Mouse (Mus musculus) forebrain, embryonic 14.5 days (tissue): ENCODE data around the gene Clmp. TPM values are rescaled to one million over a fixed set of nuclear protein-coding genes. Genes with fewer than 3 reads are reported as not detected.
"Not testable (repeated sequence)": the region's sequence is repeated elsewhere in the genome, so short reads cannot be mapped to it uniquely, and the experiment has no call there.

Experiments used
- ATAC-seq: fragments of 200-750 bp; cut with Nextera tagmentation; 2 replicates; pipeline ENCODE4 v1.8.0; 2017; ENCODE audit warnings: mild to moderate bottlenecking, moderate library complexity
- DNase-seq: peaks from one replicate; pipeline ENCODE4 v3.0.0-alpha.2; 2015; ENCODE audit warnings: low spot score
- H3K27ac ChIP-seq: fragments of 300-500 bp; sonication (generic); 2 replicates; pipeline ENCODE4 v1.5.1; 2014; ENCODE audit warnings: low read depth, mild to moderate bottlenecking, control low read depth, low read length, moderate library complexity
- H3K27me3 ChIP-seq: fragments of 300-500 bp; sonication (generic); replicated peaks from 2 replicates; pipeline ENCODE4 v1.6.1; 2014; ENCODE audit warnings: low read length, control low read depth, mixed read lengths; ENCODE audit not compliant: control insufficient read depth, insufficient read depth
- H3K36me3 ChIP-seq: fragments of 300-500 bp; sonication (generic); 2 replicates; pipeline ENCODE4 v1.6.1; 2014; ENCODE audit warnings: low read length, control low read depth; ENCODE audit not compliant: control insufficient read depth, insufficient read depth
- H3K4me1 ChIP-seq: fragments of 300-500 bp; sonication (generic); 2 replicates; pipeline ENCODE4 v1.6.1; 2014; ENCODE audit warnings: antibody characterized with exemption, low read length, control low read depth; ENCODE audit not compliant: control insufficient read depth, insufficient read depth
- H3K4me2 ChIP-seq: fragments of 300-500 bp; sonication (generic); 2 replicates; pipeline ENCODE4 v1.6.1; 2014; ENCODE audit warnings: mild to moderate bottlenecking, control low read depth, low read length
- H3K4me3 ChIP-seq: fragments of 300-500 bp; sonication (generic); 2 replicates; pipeline ENCODE4 v1.5.1; 2014; ENCODE audit warnings: low read depth, low read length, control low read depth
- H3K9ac ChIP-seq: fragments of 300-500 bp; sonication (generic); 2 replicates; pipeline ENCODE4 v1.6.1; 2014; ENCODE audit warnings: mild to moderate bottlenecking, low read length, control low read depth, moderate library complexity
- H3K9me3 ChIP-seq: fragments of 300-500 bp; sonication (generic); replicated peaks from 2 replicates; pipeline ENCODE4 v1.6.1; 2016; ENCODE audit warnings: low read length, control low read depth, mixed read lengths; ENCODE audit not compliant: control insufficient read depth
- WGBS: fragments of 180-500 bp; shearing (Covaris S2); extraction: QIAGEN DNeasy Blood & Tissue Kit; methylation state at CpG from one replicate; pipeline ENCODE4 v1.1.7; 2014; 5-methylcytosine and 5-hydroxymethylcytosine counted together
- polyA plus RNA-seq: library from polyadenylated mRNA; unstranded; fragments of >200 nt; fragmentation: Nextera tagmentation; extraction: Ambion mirVana; gene quantifications from 2 replicates; pipeline ENCODE4 v1.2.1, GENCODE M21; 2014

Gene Clmp
- polyA plus RNA-seq, 1 experiment from 2014 or later = 45.6 TPM

DNA sequence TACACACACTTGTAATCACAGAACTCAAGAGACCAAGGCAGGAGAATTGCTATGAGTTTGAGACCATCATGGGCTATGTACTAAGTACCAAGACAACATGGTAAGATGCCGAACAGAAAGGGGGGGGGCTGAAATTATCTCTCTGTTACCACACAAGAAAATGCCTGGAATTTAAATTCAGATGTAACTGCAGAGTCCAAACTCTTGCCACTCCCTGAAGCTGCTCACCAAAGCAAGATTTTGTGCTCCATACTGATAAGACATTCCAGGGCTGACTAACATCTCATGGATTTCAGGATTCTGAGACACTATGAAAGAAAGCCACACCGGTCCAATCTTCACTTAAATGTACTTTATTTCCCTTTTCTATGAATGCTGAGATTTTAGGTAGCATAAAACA, 109.8 kb downstream of the Clmp start:
- peaks cover 2% of the 10 kb centered on the region for H3K4me1 ChIP-seq
- no peaks in the 10 kb centered on the region for H3K9me3 ChIP-seq
- ATAC-seq (no peak), DNase-seq (no peak)
- WGBS = 88% methylated on average over 2 of the region's 2 CpGs
- no peak overlapping the region for H3K9ac ChIP-seq
- H3K27me3 ChIP-seq = no peaks in the 10 kb centered on the region
- H3K4me3 ChIP-seq = no peak overlapping the region
- H3K4me2 ChIP-seq = no peak overlapping the region
- H3K36me3 ChIP-seq = no peaks in the 10 kb centered on the region
- H3K27ac ChIP-seq = no peak overlapping the region

- H3K9me3 ChIP-seq = no peaks in the 10 kb centered on the region
- no peaks in the 10 kb centered on the region for H3K27me3 ChIP-seq
- H3K27ac ChIP-seq = no peak overlapping the region
- no peak overlapping the region for H3K4me3 ChIP-seq
- H3K4me1 ChIP-seq = peaks cover 2% of the 10 kb centered on the region
- ATAC-seq = no peak
- no peak overlapping the region for H3K4me2 ChIP-seq
- no peaks in the 10 kb centered on the region for H3K36me3 ChIP-seq
- no peak overlapping the region for H3K9ac ChIP-seq
- WGBS = 81% methylated on average over 4 of the region's 4 CpGs
- no peak for DNase-seq
Observed at GRCm38 (mm10) chr9:40796054-40796453, 110.3 kb downstream of the Clmp start.

- Histone ChIP-seq H3K27me3 (no peaks in the 10 kb centered on the region), H3K36me3 (peaks cover 6% of the 10 kb centered on the region), H3K4me3 (no peak overlapping the region), H3K9me3 (no peaks in the 10 kb centered on the region), H3K4me1 (peaks cover 2% of the 10 kb centered on the region), H3K27ac (no peak overlapping the region), H3K4me2 (no peak overlapping the region), H3K9ac (no peak overlapping the region)
- 78% methylated on average over 9 of the region's 9 CpGs for WGBS
- DNase-seq (no peak), ATAC-seq (no peak)
Observed at GRCm38 (mm10) chr9:40798247-40798960, 112.6 kb downstream of the Clmp start.

DNA sequence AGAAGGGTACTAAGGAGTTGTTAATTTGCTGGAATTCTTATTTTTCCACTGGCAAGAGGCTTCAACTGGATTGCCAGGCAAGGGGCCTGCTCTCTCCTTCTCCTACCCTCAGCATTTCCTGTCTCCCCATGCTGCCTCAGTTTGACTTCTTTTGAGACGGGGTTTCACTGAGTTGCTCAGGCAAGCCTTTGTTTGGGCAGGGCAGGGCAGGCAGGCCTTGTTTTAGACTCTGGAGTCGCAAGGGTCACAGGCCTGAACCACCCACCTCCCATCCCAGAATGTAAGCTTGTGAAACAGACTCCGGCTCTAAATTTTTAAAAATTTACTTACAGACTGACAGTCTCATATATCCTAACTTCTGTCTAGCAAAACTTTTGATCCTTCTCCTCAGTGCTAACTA, 113.3 kb downstream of the Clmp start:
- 45% methylated on average over 3 of the region's 3 CpGs for WGBS
- Histone ChIP-seq H3K4me2 (peak overlapping the region; percentile 84), H3K36me3 (peaks cover 13% of the 10 kb centered on the region), H3K27ac (0 out of 2 replicates have a peak overlapping the region, but pooled peaks have one; percentile 21), H3K4me3 (no peak overlapping the region), H3K9ac (peak overlapping the region; percentile 91; the same call in 1 of the 2 replicates), H3K27me3 (no peaks in the 10 kb centered on the region), H3K4me1 (peaks cover 2% of the 10 kb centered on the region), H3K9me3 (no peaks in the 10 kb centered on the region)
- DNase-seq (no peak), ATAC-seq (no peak)

DNA sequence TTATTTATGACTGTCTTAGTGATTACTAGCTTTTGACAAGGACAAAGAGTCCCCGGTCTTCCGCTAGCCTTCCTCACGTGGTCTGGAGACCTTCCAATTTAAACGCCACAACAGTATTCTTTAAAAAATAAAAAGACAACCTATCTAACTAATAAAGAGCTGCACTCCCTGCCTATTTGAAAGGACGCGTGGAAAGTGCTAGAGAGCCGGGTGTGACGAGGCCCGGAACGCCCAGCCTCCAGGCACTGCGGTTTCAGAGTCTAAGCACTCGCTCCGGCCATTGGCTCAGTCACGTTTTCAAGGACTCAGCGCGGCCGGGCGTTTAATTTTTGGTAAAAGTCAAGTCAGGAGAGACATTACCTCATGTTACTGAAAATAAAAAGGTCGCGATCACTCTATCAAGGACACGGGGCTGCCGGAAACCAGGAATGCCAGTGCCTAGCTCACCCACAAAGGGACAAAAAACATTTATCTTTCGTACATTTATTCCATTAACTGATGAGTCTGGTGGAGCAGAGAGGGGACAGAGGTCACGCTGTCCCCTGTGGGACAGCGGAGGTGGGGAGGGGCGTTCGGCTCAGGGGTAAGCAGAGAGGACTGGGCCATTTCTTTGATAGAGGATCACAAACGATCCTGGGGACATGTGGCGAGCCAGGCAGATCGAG, 114.2 kb downstream of the Clmp start:
- Histone ChIP-seq H3K4me2 (peak overlapping the region; percentile 84), H3K27me3 (no peaks in the 10 kb centered on the region), H3K9ac (peak overlapping the region; percentile 91), H3K4me1 (peaks cover 2% of the 10 kb centered on the region), H3K9me3 (no peaks in the 10 kb centered on the region), H3K4me3 (peak overlapping the region; percentile 49), H3K27ac (peak overlapping the region; percentile 99), H3K36me3 (peaks cover 22% of the 10 kb centered on the region)
- ATAC-seq (no peak), DNase-seq (peak; percentile 71)
- 1% methylated on average over 30 of the region's 30 CpGs for WGBS

DNA sequence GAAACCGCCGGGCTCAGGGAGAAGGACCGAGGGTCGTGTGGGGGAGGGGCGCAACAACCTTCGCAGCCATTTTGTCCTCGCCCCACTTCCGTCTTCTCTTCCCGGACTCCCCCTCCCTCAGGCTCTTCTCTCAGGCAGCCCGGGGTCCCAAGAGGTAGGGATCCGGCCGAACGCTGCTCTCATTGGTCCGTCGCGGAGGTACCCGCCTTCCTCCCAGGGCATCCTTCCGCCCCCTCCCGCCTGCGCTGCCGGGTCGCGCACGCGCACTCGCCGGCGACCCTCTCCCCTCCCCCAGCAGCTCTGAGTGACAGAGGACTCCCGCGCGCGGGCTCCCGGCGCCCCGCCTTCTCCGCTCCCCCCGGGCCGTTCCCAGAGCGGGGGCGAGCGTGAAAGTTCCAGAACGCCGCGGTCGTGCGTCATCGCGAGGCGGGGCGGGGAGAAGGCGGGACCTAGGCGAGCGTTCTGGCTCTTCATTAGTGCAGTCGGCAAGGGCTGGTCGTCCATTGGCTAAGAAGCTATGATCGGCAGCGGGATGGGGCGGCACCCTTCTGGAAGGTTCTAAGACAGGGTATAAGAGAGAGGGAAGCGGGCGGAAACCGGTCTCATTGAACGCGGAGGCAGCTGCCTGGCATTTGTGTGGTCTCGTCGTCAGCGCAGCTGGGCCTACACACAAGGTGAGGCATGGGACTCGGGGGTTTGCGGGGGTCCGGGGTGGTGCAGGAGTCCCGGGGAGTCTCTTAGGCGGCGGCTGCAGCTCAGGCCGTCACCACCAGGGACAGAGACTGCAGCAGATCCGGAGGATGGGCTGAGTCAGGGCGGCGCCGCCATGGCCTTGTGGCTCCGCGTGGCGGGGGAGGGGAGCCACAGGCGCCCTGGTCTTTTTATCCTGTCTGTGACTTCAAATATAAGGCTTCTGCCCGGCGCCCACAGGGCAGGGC, 115.2 kb downstream of the Clmp start, which contains the start of gene Hspa8:
TSS of gene Hspa8 (plus strand) at position 310 of the 938 bp plus-strand sequence.
- WGBS = under 1% methylated on average over 73 of the region's 83 CpGs
- peak within 1 kb of the TSS; percentile 99 for H3K9ac ChIP-seq

DNA sequence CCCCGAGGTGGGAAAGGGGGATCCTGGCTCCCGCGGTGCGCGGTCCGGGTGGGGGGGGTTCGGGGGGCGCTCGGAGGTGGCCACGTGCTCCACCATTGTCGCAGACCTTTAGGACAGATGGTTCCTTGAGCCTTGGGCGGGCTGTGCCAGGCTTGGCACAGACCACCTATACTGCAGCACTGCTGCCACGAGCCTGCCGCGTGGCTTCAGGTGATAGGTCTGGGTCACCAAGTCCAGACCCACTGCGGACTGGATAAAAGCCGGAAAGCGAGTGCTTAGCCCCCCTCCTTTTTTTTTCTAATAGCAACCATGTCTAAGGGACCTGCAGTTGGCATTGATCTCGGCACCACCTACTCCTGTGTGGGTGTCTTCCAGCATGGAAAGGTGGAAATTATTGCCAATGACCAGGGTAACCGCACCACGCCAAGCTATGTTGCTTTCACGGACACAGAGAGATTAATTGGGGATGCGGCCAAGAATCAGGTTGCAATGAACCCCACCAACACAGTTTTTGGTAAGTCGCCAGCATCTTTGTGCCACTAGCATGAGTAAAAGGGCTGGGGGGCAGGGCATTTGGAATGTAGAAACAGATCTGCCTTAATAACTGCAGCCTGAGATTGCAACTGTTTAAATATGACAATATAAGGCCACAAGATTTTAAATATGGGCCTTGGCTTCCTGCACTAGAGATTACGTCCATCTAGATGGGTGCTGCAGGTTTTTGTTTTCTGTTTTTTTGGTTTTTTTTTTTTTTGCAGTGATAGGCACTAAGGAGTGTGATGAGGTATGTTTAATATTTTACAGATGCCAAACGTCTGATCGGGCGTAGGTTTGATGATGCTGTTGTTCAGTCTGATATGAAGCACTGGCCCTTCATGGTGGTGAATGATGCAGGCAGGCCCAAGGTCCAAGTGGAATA, 116.1 kb downstream of the Clmp start:
- under 1% methylated on average over 28 of the region's 28 CpGs for WGBS
- not testable (repeated sequence) for H3K27me3 ChIP-seq, H3K9me3 ChIP-seq
- Histone ChIP-seq H3K36me3 (peaks cover 41% of the 10 kb centered on the region), H3K27ac (peak overlapping the region; percentile 96), H3K4me1 (peaks cover 18% of the 10 kb centered on the region), H3K4me2 (peak overlapping the region; percentile 56), H3K9ac (peak overlapping the region; percentile 99), H3K4me3 (peak overlapping the region; percentile 98)
- DNase-seq = peak; percentile 80
- ATAC-seq = peak; percentile 13

More for the DNA sequence above, 115.2 kb downstream of the Clmp start, which contains the start of gene Hspa8:
- Histone ChIP-seq H3K27ac (peak within 1 kb of the TSS; percentile 99), H3K4me1 (peaks cover 11% of the 10 kb centered on the region), H3K4me3 (peak within 1 kb of the TSS; percentile 98), H3K9me3 (no peaks in the 10 kb centered on the region), H3K36me3 (peaks cover 31% of the 10 kb centered on the region), H3K27me3 (no peaks in the 10 kb centered on the region), H3K4me2 (peak within 1 kb of the TSS; percentile 84)
- DNase-seq = peak; percentile 99
- peak; percentile 97 for ATAC-seq

- Histone ChIP-seq H3K9ac (peak overlapping the region; percentile 99), H3K4me1 (peaks cover 22% of the 10 kb centered on the region), H3K36me3 (peaks cover 47% of the 10 kb centered on the region), H3K4me3 (peak overlapping the region; percentile 98), H3K4me2 (peak overlapping the region; percentile 56)
- not testable (repeated sequence) for H3K27me3 ChIP-seq, DNase-seq, H3K27ac ChIP-seq, H3K9me3 ChIP-seq, ATAC-seq
- WGBS = 3% methylated on average over 8 of the region's 8 CpGs
Observed at GRCm38 (mm10) chr9:40802533-40802875, 116.7 kb downstream of the Clmp start.
